Mouse (Mus musculus): ENCODE measurements around the gene Hoxb13. TPM values are rescaled to one million over a fixed set of nuclear protein-coding genes. Genes with fewer than 3 reads are reported as not detected.

Hoxb13 gene
- polyA plus RNA-seq (2014; fragmentation: Nextera tagmentation; extraction: Ambion mirVana), result not detected in 2 replicates

DNA sequence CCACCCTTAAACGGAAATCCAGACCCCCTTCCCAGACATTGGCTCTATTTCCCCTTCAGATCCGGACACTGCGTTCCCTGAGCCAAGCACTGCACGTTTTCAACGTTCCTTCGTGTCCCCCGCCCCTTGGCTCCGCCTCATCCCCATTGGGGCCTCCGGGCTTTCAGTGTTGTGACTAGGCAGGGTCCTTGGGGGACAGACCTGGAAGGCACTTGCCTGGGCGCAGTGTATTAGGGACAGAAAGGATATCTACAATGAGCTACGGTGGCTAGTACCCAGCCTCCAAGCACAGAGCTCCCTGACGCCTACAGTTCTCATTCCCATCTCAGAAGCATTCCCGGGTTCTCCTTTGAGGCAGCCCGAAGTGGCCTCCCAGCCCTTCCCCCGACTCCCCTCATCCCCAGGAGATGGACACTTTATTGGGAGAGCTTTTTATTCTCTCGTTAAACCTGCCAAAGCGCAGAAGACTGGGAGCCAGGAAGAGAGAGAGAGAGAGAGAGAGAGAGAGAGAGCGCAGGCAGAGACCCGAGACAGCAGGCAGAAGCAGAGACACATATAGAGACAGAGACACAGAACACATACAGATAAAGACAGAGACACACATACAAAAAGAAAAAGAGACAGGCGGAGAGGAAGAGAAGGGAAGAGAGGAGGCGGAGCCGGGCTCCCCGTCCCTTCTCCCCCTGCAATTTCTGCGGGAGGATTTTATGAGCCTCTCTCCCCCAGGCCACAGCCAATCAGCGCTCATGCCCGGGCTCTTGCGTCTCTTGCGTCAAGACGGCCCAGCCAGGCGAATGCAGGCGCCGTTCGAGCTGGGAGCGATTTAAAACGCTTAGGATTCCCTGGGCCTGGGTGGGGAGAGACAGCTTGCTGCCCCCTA is at the start of gene Hoxb13:
Gene Hoxb13, plus strand, starts transcription at position 796 of the 880 bp plus-strand sequence.
- 2% methylated on average over 35 of the region's 35 CpGs for WGBS
- Histone ChIP-seq H3K36me3 (ENCODE audit: control insufficient read depth, insufficient read depth, low read length) (no peaks in the 10 kb centered on the region), H3K4me2 (ENCODE audit: low read length) (peak within 1 kb of the TSS; percentile 23), H3K27me3 (ENCODE audit: control insufficient read depth, insufficient read depth, low read length) (peaks cover 99% of the 10 kb centered on the region), H3K4me1 (ENCODE audit: control insufficient read depth in 2 of 2, insufficient read depth in 2 of 2, low read length in 2 of 2) (peaks cover 0 to 6% of the 10 kb centered on the region in 2 experiments; a peak in 1 of 4 replicates), H3K9me3 (ENCODE audit: control insufficient read depth, low read length) (no peaks in the 10 kb centered on the region), H3K4me3 (ENCODE audit: control insufficient read depth in 1 of 2, insufficient read depth in 1 of 2, low read depth in 1 of 2, low read length in 2 of 2) (peak within 1 kb of the TSS in 1 of 2 experiments; percentile 9; a peak in 1 of 4 replicates), H3K27ac (replicated peaks in 1 of 2; ENCODE audit: control insufficient read depth in 1 of 2, insufficient read depth in 1 of 2, low read depth in 2 of 2, low read length in 2 of 2) (no peak within 1 kb of the TSS), H3K9ac (ENCODE audit: low read length) (no peak within 1 kb of the TSS)
- ATAC-seq (ENCODE audit: insufficient number of reproducible peaks, insufficient read depth, low FRiP score, low read depth), result no peak

DNA sequence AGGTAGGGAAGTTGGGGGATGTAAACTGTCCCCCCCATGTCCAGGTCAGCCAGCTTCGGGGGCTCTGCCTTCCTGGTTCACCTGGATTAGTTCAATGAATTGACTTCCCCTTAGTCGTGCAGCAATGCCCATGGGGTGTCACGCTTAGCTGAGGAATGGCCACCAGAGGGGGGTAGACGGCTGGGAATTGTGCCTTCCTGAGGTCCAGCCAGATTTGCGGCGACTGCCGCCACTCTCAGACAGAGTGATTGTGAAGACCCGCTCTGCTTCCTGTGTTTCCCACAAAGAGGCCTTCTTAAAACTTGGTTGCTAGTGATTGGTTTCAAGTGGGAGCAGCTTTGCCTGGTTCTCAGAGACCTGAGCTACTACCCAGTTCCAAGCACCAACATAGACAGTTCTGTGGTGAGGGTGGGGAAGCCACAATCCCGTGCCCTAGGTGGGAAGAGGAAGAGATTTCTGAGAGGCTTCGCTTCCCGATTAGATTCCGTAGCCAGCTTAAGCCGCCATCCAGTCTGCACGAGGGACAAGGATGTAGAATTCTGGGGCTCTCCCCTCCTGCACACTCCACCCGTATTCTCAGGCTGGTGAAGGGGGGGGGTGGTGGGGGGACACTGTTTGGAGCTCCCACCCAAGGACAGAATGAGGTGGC is 48.4 kb upstream of the Hoxb13 start:
- Histone ChIP-seq H3K4me3 (ENCODE audit: control insufficient read depth in 1 of 2, insufficient read depth in 1 of 2, low read depth in 1 of 2, low read length in 2 of 2) (peak overlapping the region in 1 of 2 experiments; percentile 16; a peak in 1 of 4 replicates), H3K4me1 (ENCODE audit: control insufficient read depth in 2 of 2, insufficient read depth in 2 of 2, low read length in 2 of 2) (peaks cover 0 to 5% of the 10 kb centered on the region in 2 experiments; a peak in 1 of 4 replicates), H3K4me2 (ENCODE audit: low read length) (peak overlapping the region; percentile 59), H3K36me3 (ENCODE audit: control insufficient read depth, insufficient read depth, low read length) (no peaks in the 10 kb centered on the region), H3K27me3 (ENCODE audit: control insufficient read depth, insufficient read depth, low read length) (peaks cover 56% of the 10 kb centered on the region), H3K9ac (ENCODE audit: low read length) (0 out of 2 replicates have a peak overlapping the region, but pooled peaks have one; percentile 25), H3K27ac (replicated peaks in 1 of 2; ENCODE audit: control insufficient read depth in 1 of 2, insufficient read depth in 1 of 2, low read depth in 2 of 2, low read length in 2 of 2) (no peak overlapping the region), H3K9me3 (ENCODE audit: control insufficient read depth, low read length) (no peaks in the 10 kb centered on the region)
- WGBS, result 2% methylated on average over 15 of the region's 15 CpGs
- no peak for ATAC-seq (ENCODE audit: insufficient number of reproducible peaks, insufficient read depth, low FRiP score, low read depth)

DNA sequence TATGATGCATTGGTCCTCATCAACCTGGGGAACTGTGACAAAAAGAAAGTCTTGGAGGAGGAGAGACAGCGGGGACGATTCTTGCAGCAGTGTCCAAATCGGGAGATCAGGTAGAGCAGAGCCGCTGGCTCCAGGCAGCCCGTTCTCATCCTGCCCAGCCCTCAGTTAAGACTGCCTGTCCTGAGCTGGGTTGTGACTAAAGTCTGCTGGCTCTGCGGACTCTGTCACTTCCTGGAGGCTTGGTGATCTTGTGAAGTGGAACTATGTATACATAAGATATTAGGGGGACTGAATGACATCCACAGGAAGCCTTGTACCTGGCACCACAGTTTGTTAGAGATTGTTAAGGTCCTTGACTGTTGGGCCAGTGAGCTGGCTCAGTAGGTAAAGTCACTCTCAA is 46.6 kb upstream of the Hoxb13 start:
- H3K9me3 ChIP-seq (ENCODE audit: control insufficient read depth, low read length), result no peaks in the 10 kb centered on the region
- H3K27me3 ChIP-seq (ENCODE audit: control insufficient read depth, insufficient read depth, low read length), result peaks cover 63% of the 10 kb centered on the region
- no peak overlapping the region for H3K4me3 ChIP-seq (ENCODE audit: control insufficient read depth in 1 of 2, insufficient read depth in 1 of 2, low read depth in 1 of 2, low read length in 2 of 2)
- no peak overlapping the region for H3K9ac ChIP-seq (ENCODE audit: low read length)
- no peak overlapping the region for H3K4me2 ChIP-seq (ENCODE audit: low read length)
- no peaks in the 10 kb centered on the region for H3K36me3 ChIP-seq (ENCODE audit: control insufficient read depth, insufficient read depth, low read length)
- WGBS, result 63% methylated on average over 6 of the region's 6 CpGs
- ATAC-seq (ENCODE audit: insufficient number of reproducible peaks, insufficient read depth, low FRiP score, low read depth), result no peak
- no peak overlapping the region for H3K27ac ChIP-seq (replicated peaks in 1 of 2; ENCODE audit: control insufficient read depth in 1 of 2, insufficient read depth in 1 of 2, low read depth in 2 of 2, low read length in 2 of 2)
- peaks cover 0 to 5% of the 10 kb centered on the region in 2 experiments; a peak in 1 of 4 replicates for H3K4me1 ChIP-seq (ENCODE audit: control insufficient read depth in 2 of 2, insufficient read depth in 2 of 2, low read length in 2 of 2)

- WGBS, result 48% methylated on average over 12 of the region's 12 CpGs
These were observed 29.3 kb upstream of the Hoxb13 start for GRCm38 (mm10) chr11:96164769-96165168.

GRCm38 (mm10) chr11:96168125-96168524 is 26.0 kb upstream of the Hoxb13 start:
- 29% methylated on average over 9 of the region's 9 CpGs for WGBS
- peaks cover 98% of the 10 kb centered on the region for H3K27me3 ChIP-seq (ENCODE audit: control insufficient read depth, insufficient read depth, low read length)

More at GRCm38 (mm10) chr11:96164769-96165168, 29.3 kb upstream of the Hoxb13 start:
- H3K9ac ChIP-seq (ENCODE audit: low read length), result no peak overlapping the region
- H3K9me3 ChIP-seq (ENCODE audit: control insufficient read depth, low read length), result 0 out of 2 replicates have a peak, but pooled peaks cover 4% of the 10 kb centered on the region
- H3K27ac ChIP-seq (replicated peaks in 1 of 2; ENCODE audit: control insufficient read depth in 1 of 2, insufficient read depth in 1 of 2, low read depth in 2 of 2, low read length in 2 of 2), result no peak overlapping the region
- no peaks in the 10 kb centered on the region for H3K4me1 ChIP-seq (ENCODE audit: control insufficient read depth in 2 of 2, insufficient read depth in 2 of 2, low read length in 2 of 2)
- no peak overlapping the region for H3K4me3 ChIP-seq (ENCODE audit: control insufficient read depth in 1 of 2, insufficient read depth in 1 of 2, low read depth in 1 of 2, low read length in 2 of 2)
- peaks cover 71% of the 10 kb centered on the region for H3K27me3 ChIP-seq (ENCODE audit: control insufficient read depth, insufficient read depth, low read length)
- ATAC-seq (ENCODE audit: insufficient number of reproducible peaks, insufficient read depth, low FRiP score, low read depth), result no peak
- no peaks in the 10 kb centered on the region for H3K36me3 ChIP-seq (ENCODE audit: control insufficient read depth, insufficient read depth, low read length)
- no peak overlapping the region for H3K4me2 ChIP-seq (ENCODE audit: low read length)

GRCm38 (mm10) chr11:96169016-96169415 is 25.1 kb upstream of the Hoxb13 start:
- no peaks in the 10 kb centered on the region for H3K36me3 ChIP-seq (ENCODE audit: control insufficient read depth, insufficient read depth, low read length)
- H3K4me2 ChIP-seq (ENCODE audit: low read length), result no peak overlapping the region
- H3K27ac ChIP-seq (replicated peaks in 1 of 2; ENCODE audit: control insufficient read depth in 1 of 2, insufficient read depth in 1 of 2, low read depth in 2 of 2, low read length in 2 of 2), result no peak overlapping the region
- WGBS, result 17% methylated on average over 7 of the region's 7 CpGs
- H3K9ac ChIP-seq (ENCODE audit: low read length), result no peak overlapping the region
- no peaks in the 10 kb centered on the region for H3K4me1 ChIP-seq (ENCODE audit: control insufficient read depth in 2 of 2, insufficient read depth in 2 of 2, low read length in 2 of 2)
- peaks cover 98% of the 10 kb centered on the region for H3K27me3 ChIP-seq (ENCODE audit: control insufficient read depth, insufficient read depth, low read length)
- no peak overlapping the region for H3K4me3 ChIP-seq (ENCODE audit: control insufficient read depth in 1 of 2, insufficient read depth in 1 of 2, low read depth in 1 of 2, low read length in 2 of 2)
- no peaks in the 10 kb centered on the region for H3K9me3 ChIP-seq (ENCODE audit: control insufficient read depth, low read length)
- no peak for ATAC-seq (ENCODE audit: insufficient number of reproducible peaks, insufficient read depth, low FRiP score, low read depth)

More at GRCm38 (mm10) chr11:96168125-96168524, 26.0 kb upstream of the Hoxb13 start:
- no peak overlapping the region for H3K4me3 ChIP-seq (ENCODE audit: control insufficient read depth in 1 of 2, insufficient read depth in 1 of 2, low read depth in 1 of 2, low read length in 2 of 2)
- H3K4me2 ChIP-seq (ENCODE audit: low read length), result no peak overlapping the region
- H3K36me3 ChIP-seq (ENCODE audit: control insufficient read depth, insufficient read depth, low read length), result no peaks in the 10 kb centered on the region
- no peaks in the 10 kb centered on the region for H3K4me1 ChIP-seq (ENCODE audit: control insufficient read depth in 2 of 2, insufficient read depth in 2 of 2, low read length in 2 of 2)
- no peak for ATAC-seq (ENCODE audit: insufficient number of reproducible peaks, insufficient read depth, low FRiP score, low read depth)
- H3K27ac ChIP-seq (replicated peaks in 1 of 2; ENCODE audit: control insufficient read depth in 1 of 2, insufficient read depth in 1 of 2, low read depth in 2 of 2, low read length in 2 of 2), result no peak overlapping the region
- H3K9me3 ChIP-seq (ENCODE audit: control insufficient read depth, low read length), result no peaks in the 10 kb centered on the region
- no peak overlapping the region for H3K9ac ChIP-seq (ENCODE audit: low read length)

GRCm38 (mm10) chr11:96170711-96171379 is 23.3 kb upstream of the Hoxb13 start:
- no peak overlapping the region for H3K27ac ChIP-seq (replicated peaks in 1 of 2; ENCODE audit: control insufficient read depth in 1 of 2, insufficient read depth in 1 of 2, low read depth in 2 of 2, low read length in 2 of 2)
- H3K27me3 ChIP-seq (ENCODE audit: control insufficient read depth, insufficient read depth, low read length), result peaks cover 100% of the 10 kb centered on the region
- no peak overlapping the region for H3K4me3 ChIP-seq (ENCODE audit: control insufficient read depth in 1 of 2, insufficient read depth in 1 of 2, low read depth in 1 of 2, low read length in 2 of 2)
- WGBS, result under 1% methylated on average over 20 of the region's 20 CpGs
- no peak for ATAC-seq (ENCODE audit: insufficient number of reproducible peaks, insufficient read depth, low FRiP score, low read depth)
- no peak overlapping the region for H3K9ac ChIP-seq (ENCODE audit: low read length)
- no peak overlapping the region for H3K4me2 ChIP-seq (ENCODE audit: low read length)
- no peaks in the 10 kb centered on the region for H3K4me1 ChIP-seq (ENCODE audit: control insufficient read depth in 2 of 2, insufficient read depth in 2 of 2, low read length in 2 of 2)
- no peaks in the 10 kb centered on the region for H3K36me3 ChIP-seq (ENCODE audit: control insufficient read depth, insufficient read depth, low read length)
- H3K9me3 ChIP-seq (ENCODE audit: control insufficient read depth, low read length), result no peaks in the 10 kb centered on the region

All from heart, embryonic 14.5 days (tissue).